Mouse (Mus musculus) liver, embryonic 14.5 days (tissue): Measurements from ENCODE around the gene Ddhd1. TPM values are rescaled to one million over a fixed set of nuclear protein-coding genes. Genes with fewer than 3 reads are reported as not detected.

Experiments used
- ATAC-seq: fragments of 200-750 bp; cut with Nextera tagmentation; 2 replicates; pipeline ENCODE4 v1.8.0; 2017; ENCODE audit warnings: moderate number of reproducible peaks, mild to moderate bottlenecking, moderate library complexity; ENCODE audit not compliant: insufficient read depth
- DNase-seq, 3 experiments: peaks; one replicate each; pipeline ENCODE4 v3.0.0-alpha.2; 2012 to 2013; ENCODE audit warnings: low read depth in 3 of 3, low spot score in 3 of 3
- H3K27ac ChIP-seq: fragments of 300-500 bp; sonication (generic); 2 replicates; pipeline ENCODE4 v1.5.1; 2014; ENCODE audit warnings: moderate library complexity, mild to moderate bottlenecking, control low read depth, inconsistent platforms
- H3K27me3 ChIP-seq: fragments of 300-500 bp; sonication (generic); 2 replicates; pipeline ENCODE4 v1.6.1; 2014; ENCODE audit warnings: mild to moderate bottlenecking, low read length, moderate library complexity; ENCODE audit not compliant: control insufficient read depth, insufficient read depth
- H3K36me3 ChIP-seq: fragments of 300-500 bp; sonication (generic); replicated peaks from 2 replicates; pipeline ENCODE4 v1.6.1; 2014; ENCODE audit warnings: low read depth; ENCODE audit not compliant: control insufficient read depth, insufficient read depth
- H3K4me1 ChIP-seq, 2 experiments: fragments of 200-500 bp in 1 of 2; fragments of 300-500 bp in 1 of 2; sonication (generic) in 1 of 2; replicated peaks; 2 replicates each; pipeline ENCODE4 v1.6.1; 2012 to 2014; ENCODE audit warnings: antibody characterized with exemption in 1 of 2, inconsistent platforms in 1 of 2, low read length in 1 of 2; ENCODE audit not compliant: control insufficient read depth in 2 of 2, insufficient read depth in 2 of 2
- H3K4me2 ChIP-seq: fragments of 300-500 bp; sonication (generic); 2 replicates; pipeline ENCODE4 v1.6.1; 2014; ENCODE audit warnings: low read depth, mild to moderate bottlenecking, control low read depth, moderate library complexity
- H3K4me3 ChIP-seq, 2 experiments: fragments of 200-500 bp in 1 of 2; fragments of 300-500 bp in 1 of 2; sonication (generic) in 1 of 2; 2 replicates each; pipeline ENCODE4 v1.5.1; 2012 to 2014; ENCODE audit warnings: low read depth in 2 of 2, low read length in 2 of 2, mild to moderate bottlenecking in 2 of 2, control low read depth in 1 of 2, inconsistent platforms in 1 of 2, moderate library complexity in 1 of 2; ENCODE audit not compliant: insufficient read depth in 1 of 2
- H3K9ac ChIP-seq: fragments of 300-500 bp; sonication (generic); replicated peaks from 2 replicates; pipeline ENCODE4 v1.6.1; 2014; ENCODE audit warnings: mild to moderate bottlenecking, control low read depth, moderate library complexity
- H3K9me3 ChIP-seq: fragments of 300-500 bp; sonication (generic); 2 replicates; pipeline ENCODE4 v1.6.1; 2016; ENCODE audit warnings: low read length, mixed read lengths; ENCODE audit not compliant: control insufficient read depth
- CTCF ChIP-seq: IDR thresholded peaks from 2 replicates; pipeline ENCODE4 v1.5.1; 2016; ENCODE audit warnings: antibody characterized with exemption, low read depth, control low read depth
- EP300 ChIP-seq: IDR thresholded peaks from 2 replicates; pipeline ENCODE4 v1.6.1; 2016; ENCODE audit warnings: antibody characterized with exemption, low read depth
- WGBS: fragments of 180-500 bp; shearing (Covaris S2); extraction: QIAGEN DNeasy Blood & Tissue Kit; methylation state at CpG from one replicate; pipeline ENCODE4 v1.1.7; 2014; ENCODE audit not compliant: insufficient replicate concordance; 5-methylcytosine and 5-hydroxymethylcytosine counted together
- polyA plus RNA-seq, 2 experiments: library from polyadenylated mRNA; depleted of rRNA in 1 of 2; stranded (reverse) in 1 of 2; unstranded in 1 of 2; fragments of >200 nt; fragmentation: Nextera tagmentation in 1 of 2; extraction: Ambion mirVana in 1 of 2; gene quantifications; 2 replicates each; pipeline versions ENCODE4 v1.2.1 to v1.2.3; 2012 to 2014

Ddhd1 gene
- polyA plus RNA-seq, 2 experiments, result 8.9 to 15.4 TPM

DNA sequence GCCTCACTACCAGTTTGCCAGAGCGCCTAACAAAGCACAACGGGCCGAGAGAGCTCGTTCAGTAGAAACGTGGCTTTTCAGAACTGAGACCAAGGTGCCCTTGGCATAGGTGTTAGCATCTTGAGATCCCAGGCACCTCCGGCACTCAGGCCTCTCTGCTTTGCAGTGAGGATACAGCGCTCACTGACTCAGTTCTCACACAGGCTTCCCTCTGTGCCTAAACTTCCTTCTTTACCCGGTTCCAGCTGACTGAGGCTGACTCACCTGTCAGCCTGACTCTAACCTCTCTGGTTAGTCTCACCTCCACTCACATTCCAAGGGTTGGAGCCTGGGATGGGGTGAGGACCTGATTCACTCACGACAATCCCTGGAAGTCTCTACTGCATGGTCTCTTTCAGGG lies 15.7 kb downstream of the Ddhd1 start:
- Histone ChIP-seq H3K27me3 (no peaks in the 10 kb centered on the region), H3K9ac (no peak overlapping the region), H3K4me1 (peaks cover 5 to 10% of the 10 kb centered on the region in 2 experiments; a peak in 3 of 4 replicates), H3K4me3 (no peak overlapping the region), H3K36me3 (no peaks in the 10 kb centered on the region), H3K4me2 (no peak overlapping the region), H3K9me3 (no peaks in the 10 kb centered on the region), H3K27ac (no peak overlapping the region)
- 72% methylated on average over 9 of the region's 9 CpGs for WGBS
- no peak for DNase-seq
- TF ChIP-seq EP300, result no peak
- TF ChIP-seq CTCF, result no peak
- ATAC-seq, result no peak

GRCm38 (mm10) chr14:45638717-45639116 lies 19.2 kb downstream of the Ddhd1 start:
- ATAC-seq (peak; percentile 35; the same call in 1 of the 2 replicates), DNase-seq (no peak)
- TF ChIP-seq CTCF (no peak), EP300 (no peak)
- H3K9ac ChIP-seq, result no peak overlapping the region
- 58% methylated on average over 5 of the region's 5 CpGs for WGBS
- no peak overlapping the region for H3K27ac ChIP-seq
- peaks cover 0 to under 1% of the 10 kb centered on the region in 2 experiments; a peak in 1 of 4 replicates for H3K4me1 ChIP-seq
- H3K27me3 ChIP-seq, result no peaks in the 10 kb centered on the region
- no peaks in the 10 kb centered on the region for H3K9me3 ChIP-seq
- no peak overlapping the region for H3K4me3 ChIP-seq
- H3K4me2 ChIP-seq, result no peak overlapping the region
- H3K36me3 ChIP-seq, result no peaks in the 10 kb centered on the region

DNA sequence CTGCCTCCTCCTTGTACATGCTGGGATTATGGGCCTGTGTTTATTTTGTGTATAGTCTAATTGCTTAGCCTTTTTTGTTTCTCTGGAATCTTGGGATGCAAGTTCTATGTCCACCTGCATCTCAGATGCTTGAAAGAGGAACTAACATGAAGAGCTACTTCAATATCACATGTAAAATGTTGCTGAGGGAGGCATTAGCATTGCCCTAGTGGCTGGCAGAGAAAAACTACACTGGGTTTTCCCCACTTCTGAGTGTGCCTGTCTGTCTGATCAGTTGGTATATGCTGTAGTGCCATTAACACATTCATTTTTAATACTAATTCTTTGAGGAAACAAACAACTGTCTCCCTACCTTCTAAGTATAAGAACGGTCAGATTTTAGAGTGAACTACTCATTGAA lies 22.4 kb downstream of the Ddhd1 start:
- DNase-seq (no peak), ATAC-seq (no peak)
- no peak overlapping the region for H3K4me2 ChIP-seq
- no peaks in the 10 kb centered on the region for H3K9me3 ChIP-seq
- 83% methylated on average over 1 of the region's 1 CpGs for WGBS
- H3K4me1 ChIP-seq, result peaks cover 2 to 10% of the 10 kb centered on the region in 2 experiments
- TF ChIP-seq CTCF, result no peak
- TF ChIP-seq EP300, result no peak
- H3K4me3 ChIP-seq, result no peak overlapping the region
- H3K36me3 ChIP-seq, result no peaks in the 10 kb centered on the region
- no peaks in the 10 kb centered on the region for H3K27me3 ChIP-seq
- no peak overlapping the region for H3K27ac ChIP-seq
- H3K9ac ChIP-seq, result no peak overlapping the region

GRCm38 (mm10) chr14:45632756-45633537 lies 25.0 kb downstream of the Ddhd1 start:
- no peak for DNase-seq

GRCm38 (mm10) chr14:45630544-45630943 lies 27.4 kb downstream of the Ddhd1 start:
- Histone ChIP-seq H3K36me3 (no peaks in the 10 kb centered on the region), H3K9ac (no peak overlapping the region), H3K4me3 (no peak overlapping the region), H3K4me2 (no peak overlapping the region), H3K4me1 (peaks cover 5 to 15% of the 10 kb centered on the region in 2 experiments), H3K9me3 (no peaks in the 10 kb centered on the region), H3K27me3 (no peaks in the 10 kb centered on the region), H3K27ac (no peak overlapping the region)
- ATAC-seq, result peak; percentile 67
- DNase-seq, result no peak
- TF ChIP-seq EP300 (peak; percentile 63), CTCF (no peak)
- WGBS, result 28% methylated on average over 5 of the region's 5 CpGs

More at GRCm38 (mm10) chr14:45632756-45633537, 25.0 kb downstream of the Ddhd1 start:
- no peak for ATAC-seq
- no peaks in the 10 kb centered on the region for H3K36me3 ChIP-seq
- H3K27ac ChIP-seq, result no peak overlapping the region
- WGBS, result 75% methylated on average over 4 of the region's 4 CpGs
- TF ChIP-seq CTCF, result no peak
- TF ChIP-seq EP300, result no peak
- H3K4me1 ChIP-seq, result peaks cover 5 to 15% of the 10 kb centered on the region in 2 experiments
- H3K4me2 ChIP-seq, result no peak overlapping the region
- no peak overlapping the region for H3K4me3 ChIP-seq
- H3K9me3 ChIP-seq, result no peaks in the 10 kb centered on the region
- no peaks in the 10 kb centered on the region for H3K27me3 ChIP-seq
- H3K9ac ChIP-seq, result no peak overlapping the region
